Mouse (Mus musculus): ENCODE measurements around the gene Magee1. TPM values are rescaled to one million over a fixed set of nuclear protein-coding genes. Genes with fewer than 3 reads are reported as not detected.
"Not testable (repeated sequence)": the region's sequence is repeated elsewhere in the genome, so short reads cannot be mapped to it uniquely, and the experiment has no call there.

Gene Magee1
- 100 to 1,000 TPM; 145 to 147 (median 145) TPM for total RNA-seq (2022)

- peak; percentile 83 for DNase-seq (ENCODE audit: low spot score in 2 of 2)
Observed at GRCm38 (mm10) chrX:105120275-105121226, at the start of gene Magee1. Gene Magee1 (plus strand): TSS chrX:105120378.

- DNase-seq (ENCODE audit: low spot score in 2 of 2) = no peak
Observed at GRCm38 (mm10) chrX:105079151-105079550, 41.0 kb upstream of the Magee1 start.

DNA sequence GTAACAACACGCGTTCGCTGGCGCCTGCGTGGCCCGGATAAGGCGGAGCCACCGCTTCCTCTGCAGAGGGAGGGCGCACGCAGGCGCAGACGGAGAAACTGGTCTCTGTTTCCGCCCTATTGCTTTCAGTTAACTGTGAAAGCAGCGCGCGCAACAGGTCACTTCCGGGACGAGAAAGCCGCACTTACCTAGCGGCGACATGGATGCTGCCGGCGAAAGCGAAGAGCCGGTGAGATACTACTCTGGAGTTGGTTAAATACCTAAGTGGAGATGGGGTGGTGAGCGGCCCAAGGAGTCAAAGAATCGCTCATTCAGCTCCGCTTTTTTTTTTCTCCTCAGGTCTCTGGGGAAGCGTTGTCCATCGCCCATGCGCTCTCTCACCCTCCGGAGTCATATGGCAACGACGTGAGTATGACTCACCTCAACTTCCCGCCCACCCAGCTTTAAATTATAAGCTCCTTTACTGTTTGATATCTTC, 40.5 kb upstream of the Magee1 start, which contains the start of gene Pbdc1:
Pbdc1 (plus strand) TSS at position 142 of the 478 bp plus-strand sequence.
- DNase-seq (ENCODE audit: low spot score in 2 of 2) = peak; percentile 85 to 93

DNA sequence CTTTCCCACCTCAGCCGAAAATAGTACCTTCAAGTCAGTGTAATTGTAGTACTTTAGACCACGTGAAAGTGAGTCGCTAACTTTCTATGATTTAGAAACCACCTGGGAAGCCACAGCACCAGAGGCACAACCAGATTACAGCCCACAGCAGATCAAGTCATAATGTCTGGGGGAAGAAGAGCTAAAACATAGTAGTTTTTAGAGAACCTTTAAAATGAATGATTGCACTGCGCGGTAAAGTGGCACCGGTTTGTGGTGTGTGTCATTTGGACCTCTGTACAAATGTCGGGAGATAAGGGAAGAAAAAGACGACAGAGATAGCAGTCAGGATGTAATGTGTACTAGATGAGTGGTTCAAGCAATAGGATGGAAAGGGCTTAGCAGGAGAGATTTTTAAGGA, 40.1 kb upstream of the Magee1 start:
- no peak for DNase-seq (ENCODE audit: low spot score in 2 of 2)

GRCm38 (mm10) chrX:105083013-105083412, 37.2 kb upstream of the Magee1 start:
- not testable (repeated sequence) for DNase-seq (ENCODE audit: low spot score in 2 of 2)

DNA sequence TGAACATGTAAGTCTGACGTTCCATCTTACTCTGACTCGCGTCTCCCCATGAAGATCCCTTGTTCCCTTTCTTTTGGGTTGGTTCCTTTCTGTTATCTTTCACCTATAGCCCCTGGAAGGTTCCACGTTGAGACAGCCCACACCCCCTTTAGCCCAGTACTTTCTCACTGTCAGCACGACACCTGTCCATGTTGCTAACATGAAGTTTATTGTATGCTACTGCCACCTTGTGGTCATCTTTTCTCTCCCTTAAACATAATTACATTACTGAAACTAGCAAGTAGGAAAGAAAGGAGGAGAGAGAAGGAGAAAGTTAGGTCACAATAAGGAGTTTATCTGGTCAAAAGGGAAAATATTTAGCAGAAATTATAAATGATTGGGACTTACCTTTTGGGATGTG, 16.0 kb upstream of the Magee1 start:
- DNase-seq (ENCODE audit: low spot score in 2 of 2) = no peak

DNA sequence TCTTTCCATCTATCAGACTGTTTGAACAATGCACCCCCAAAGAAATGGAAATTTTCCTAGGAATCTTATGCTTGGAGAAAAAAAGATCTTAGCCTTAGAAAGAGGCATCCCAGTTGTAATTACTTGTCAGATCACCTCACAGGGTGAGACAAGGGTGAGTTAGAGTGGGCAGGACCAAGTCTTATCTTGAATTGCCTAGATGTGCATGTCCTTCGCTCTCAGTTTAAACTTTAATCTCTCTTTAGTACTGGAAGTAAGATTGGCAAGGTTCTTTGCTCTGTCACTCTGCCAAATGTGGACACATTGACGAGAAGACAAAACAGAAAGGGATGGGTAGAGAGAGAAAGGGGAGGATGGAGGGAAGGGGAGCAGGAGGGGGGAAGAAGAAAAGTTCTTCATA, 5.2 kb upstream of the Magee1 start:
- DNase-seq (ENCODE audit: low spot score in 2 of 2) = no peak

DNA sequence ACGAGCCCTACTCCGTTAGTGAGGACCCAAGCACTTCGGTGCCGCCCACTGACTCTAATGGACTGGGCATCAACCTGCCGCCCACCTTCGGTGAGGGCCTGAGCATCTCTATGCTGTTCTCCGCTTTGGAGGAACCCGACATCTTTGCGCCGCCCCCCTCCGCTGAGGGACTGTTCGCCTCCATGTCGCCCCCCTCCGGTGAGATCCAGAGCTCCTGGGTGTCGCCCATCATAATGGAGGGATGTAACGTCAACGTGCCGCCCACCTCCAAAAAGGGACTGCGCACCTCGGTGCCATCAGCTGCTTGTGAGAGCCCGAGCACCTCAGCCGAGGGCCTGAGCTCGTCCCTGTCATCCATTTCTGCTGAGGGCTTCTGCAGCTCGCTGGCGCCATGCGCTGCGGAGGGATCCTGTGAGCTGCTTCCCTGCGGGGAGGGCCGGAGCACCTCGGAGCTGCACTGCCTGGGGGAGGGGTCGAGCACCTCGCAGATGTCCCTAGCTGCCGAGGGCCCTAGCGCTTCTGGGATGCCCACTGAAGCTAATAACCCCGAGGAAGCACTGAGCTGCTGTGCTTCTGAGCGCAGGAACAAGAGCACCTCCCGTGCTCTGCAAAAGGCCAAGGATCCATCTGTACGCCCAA, 1.2 kb downstream of the Magee1 start:
- DNase-seq (ENCODE audit: low spot score in 2 of 2) = peak; percentile 77 to 79

DNA sequence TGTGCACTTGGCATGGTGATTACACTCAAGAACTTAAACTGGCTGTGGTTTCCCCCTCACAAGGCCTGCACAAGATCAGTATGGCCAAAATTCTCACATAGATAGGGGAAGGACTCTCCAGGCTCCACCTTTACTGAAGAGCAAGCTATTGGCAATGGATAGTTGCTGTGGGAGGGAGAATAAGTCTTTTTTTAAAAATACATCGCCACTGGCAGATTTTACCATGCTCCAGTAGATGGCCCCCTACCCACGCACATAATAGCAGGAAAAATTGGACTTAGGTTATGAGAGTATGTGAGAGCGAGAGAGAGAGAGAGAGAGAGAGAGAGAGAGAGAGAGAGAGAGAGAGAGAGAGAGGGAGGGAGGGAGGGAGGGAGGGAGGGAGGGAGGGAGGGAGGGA, 4.7 kb downstream of the Magee1 start:
- DNase-seq (ENCODE audit: low spot score in 2 of 2) = no peak

DNA sequence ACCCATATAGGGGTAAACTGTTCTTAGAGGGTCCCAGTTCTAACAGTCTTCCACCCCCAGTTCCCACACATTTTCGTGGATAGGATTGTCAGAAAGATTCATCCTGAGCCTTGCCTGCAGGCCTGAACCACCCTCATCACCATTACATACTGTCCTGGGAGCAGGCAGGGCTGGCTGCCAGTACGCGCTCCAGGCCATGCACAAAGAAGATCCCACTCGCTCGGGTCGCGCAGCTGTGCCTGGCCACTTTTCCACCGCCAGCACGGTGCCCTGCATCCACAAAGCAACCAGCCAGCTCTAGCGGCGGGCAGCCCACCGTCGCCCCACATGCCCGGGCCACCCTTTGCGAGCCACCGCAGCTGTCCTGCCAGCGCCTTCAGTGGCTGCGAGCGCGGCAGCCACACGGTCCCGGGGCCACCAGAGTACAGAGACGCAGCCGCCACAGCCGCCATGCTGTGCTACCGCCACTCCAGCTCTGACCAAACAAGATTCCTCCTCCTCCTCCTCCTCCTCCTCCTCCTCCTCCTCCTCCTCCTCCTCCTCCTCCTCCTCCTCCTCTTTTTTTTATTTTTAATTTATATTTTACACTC, 31.8 kb downstream of the Magee1 start:
- no peak for DNase-seq (ENCODE audit: low spot score in 2 of 2)

DNA sequence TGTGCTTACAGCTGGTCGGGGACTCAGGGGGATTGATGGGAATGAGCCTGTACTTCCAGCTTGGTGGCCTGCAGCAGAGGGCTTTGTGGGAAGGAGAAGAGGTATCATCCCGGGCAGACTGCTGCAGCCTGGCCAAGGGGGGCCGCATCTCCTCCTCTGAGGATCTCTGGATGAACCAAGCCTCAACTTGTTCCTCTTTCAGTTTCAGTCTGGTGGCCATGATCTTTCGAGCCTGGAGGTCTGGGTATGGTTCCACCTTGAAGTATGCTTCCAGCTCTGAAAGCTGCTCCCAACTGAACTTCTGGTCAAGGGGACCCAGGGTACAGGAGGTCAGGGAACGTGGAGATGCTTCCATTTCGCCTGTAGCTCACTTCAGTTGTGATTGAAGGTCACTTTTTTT, 44.8 kb downstream of the Magee1 start:
- not testable (repeated sequence) for DNase-seq (ENCODE audit: low spot score in 2 of 2)

DNA sequence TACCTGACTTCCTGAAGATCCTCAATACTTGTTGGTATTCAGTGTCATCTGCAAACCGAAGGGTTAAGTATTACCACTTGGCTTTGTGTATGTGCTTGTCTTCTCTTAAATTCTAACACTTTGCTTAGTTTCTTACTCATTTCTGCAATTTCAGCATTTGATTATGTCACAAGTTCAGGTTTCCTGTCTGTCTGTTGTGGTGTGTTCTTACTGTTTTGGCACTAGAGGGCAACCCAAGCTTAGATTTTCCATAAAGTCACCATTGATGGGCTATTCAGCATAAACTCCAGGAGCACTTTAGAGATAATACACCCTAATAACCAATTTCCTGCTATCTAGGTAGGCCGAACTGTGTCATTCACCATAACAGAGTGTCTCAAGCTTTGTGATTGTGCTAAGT, 47.0 kb downstream of the Magee1 start:
- DNase-seq (ENCODE audit: low spot score in 2 of 2) = no peak

Other genes starting within 250 kb of the Magee1 start
- gene Pbdc1, start 40.6 kb upstream of the Magee1 start, total RNA-seq (2022) = 10 to 100 TPM; 18.3 to 20.6 (median 19.2) TPM

All from layer of hippocampus, adult 8-10 months (tissue).